In the genomic region with DNA sequence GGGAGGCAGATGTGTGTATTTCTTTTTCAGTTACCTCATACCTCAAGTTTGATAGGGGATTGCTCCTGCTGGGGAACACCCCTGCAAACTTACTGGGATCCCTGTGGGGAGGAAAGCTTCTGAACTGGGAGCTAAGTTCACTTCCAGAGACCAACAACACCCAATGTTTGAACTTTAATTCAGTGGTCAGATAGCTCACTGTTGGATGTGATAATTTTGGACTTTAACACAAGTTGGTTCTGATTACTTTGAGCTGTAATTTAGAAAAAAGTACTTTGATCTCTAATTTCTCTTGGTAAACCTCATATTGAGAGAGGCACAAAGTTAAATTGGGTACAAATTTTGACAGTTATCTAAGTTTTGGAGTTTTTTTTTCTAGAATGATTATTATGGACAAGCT, we compare ENCODE assay signal across 26 mouse cellular contexts.
"Had no signal": no experiment of that assay in that cellular context is flagged by ENCODE, and none has a peak within 500 bp of the region (broad histone marks: within the 10 kb centered on the region; RNA-seq: fewer than 3 reads in every experiment).

No protein-coding gene starts in this region.

- H3K4me3 ChIP-seq: embryonic facial prominence, embryonic 10.5 days; embryonic facial prominence, embryonic 12.5 days; embryonic facial prominence, embryonic 13.5 days; embryonic facial prominence, embryonic 15.5 days; erythroblast, embryonic 14.5 days; forebrain, embryonic 10.5 days; forebrain, embryonic 12.5 days; forebrain, embryonic 13.5 days; forebrain, embryonic 15.5 days; gastrocnemius, adult 2 months; heart, adult 2 months had no signal

- H3K4me1 ChIP-seq: embryonic facial prominence, embryonic 12.5 days; embryonic facial prominence, embryonic 13.5 days; forebrain, embryonic 13.5 days had no signal

- H3K36me3 ChIP-seq: embryonic facial prominence, embryonic 10.5 days; embryonic facial prominence, embryonic 12.5 days; embryonic facial prominence, embryonic 13.5 days; embryonic facial prominence, embryonic 15.5 days; forebrain, embryonic 10.5 days; forebrain, embryonic 12.5 days; forebrain, embryonic 15.5 days had no signal

- H3K9ac ChIP-seq: embryonic facial prominence, embryonic 12.5 days; embryonic facial prominence, embryonic 13.5 days; embryonic facial prominence, embryonic 15.5 days; forebrain, embryonic 12.5 days; forebrain, embryonic 13.5 days; forebrain, embryonic 15.5 days; forebrain, postnatal 0 days had no signal

- H3K27ac ChIP-seq: embryonic facial prominence, embryonic 10.5 days; embryonic facial prominence, embryonic 12.5 days; embryonic facial prominence, embryonic 13.5 days; embryonic facial prominence, embryonic 15.5 days; forebrain, embryonic 10.5 days; forebrain, embryonic 12.5 days; forebrain, embryonic 13.5 days; forebrain, embryonic 15.5 days; gastrocnemius, adult 2 months; heart, adult 2 months had no signal

- DNase-seq: cerebellum, adult 2 months; cerebellum, adult 8-10 months; cerebellum, adult 9-10 months; cerebellum, adult 9-11 months; cerebellum, postnatal 10 days; cerebellum, postnatal 14 days; cerebellum, postnatal 25 days; cerebellum, postnatal 36 days; embryo, embryonic 11 days; forebrain, postnatal 0 days; gastrocnemius, adult 2 months; gastrocnemius, postnatal 10 days; gastrocnemius, postnatal 14 days; gastrocnemius, postnatal 25 days; gastrocnemius, postnatal 36 days; heart, adult 18-20 months; heart, adult 2 months had no signal

- H3K27me3 ChIP-seq: embryonic facial prominence, embryonic 12.5 days; embryonic facial prominence, embryonic 13.5 days; embryonic facial prominence, embryonic 15.5 days; forebrain, embryonic 12.5 days; forebrain, embryonic 13.5 days; forebrain, embryonic 15.5 days had no signal
